Mouse (Mus musculus): ENCODE data around the gene Lnpk. TPM values are rescaled to one million over a fixed set of nuclear protein-coding genes. Genes with fewer than 3 reads are reported as not detected.

Lnpk gene
- polyA plus RNA-seq, 1 experiment from 2014 or later = 11.7 TPM

- H3K4me2 ChIP-seq (replicated peaks; ENCODE audit: low read depth) = no peak overlapping the region
- no peak for TF ChIP-seq CTCF (IDR thresholded peaks at IDR 0.05; ENCODE audit: low read depth)
- H3K9ac ChIP-seq (ENCODE audit: low read depth, low read length) = no peak overlapping the region
- H3K9me3 ChIP-seq (ENCODE audit: control insufficient read depth) = 0 out of 2 replicates have a peak, but pooled peaks cover under 1% of the 10 kb centered on the region
- ATAC-seq = no peak
- H3K27me3 ChIP-seq (replicated peaks; ENCODE audit: control insufficient read depth, insufficient read depth, low read length) = no peaks in the 10 kb centered on the region
- no peaks in the 10 kb centered on the region for H3K4me1 ChIP-seq (replicated peaks; ENCODE audit: control insufficient read depth, insufficient read depth, low read length)
- H3K4me3 ChIP-seq (ENCODE audit: low read depth, low read length) = no peak overlapping the region
- no peaks in the 10 kb centered on the region for H3K36me3 ChIP-seq (ENCODE audit: control insufficient read depth, insufficient read depth)
- no peak overlapping the region for H3K27ac ChIP-seq (ENCODE audit: low read depth, low read length)
- WGBS = 83% methylated on average over 5 of the region's 5 CpGs
Observed at GRCm38 (mm10) chr2:74606087-74606760, 27.0 kb upstream of the Lnpk start.

GRCm38 (mm10) chr2:74604011-74604410, 24.8 kb upstream of the Lnpk start:
- TF ChIP-seq CTCF (IDR thresholded peaks at IDR 0.05; ENCODE audit: low read depth) = no peak
- H3K4me1 ChIP-seq (replicated peaks; ENCODE audit: control insufficient read depth, insufficient read depth, low read length) = no peaks in the 10 kb centered on the region
- H3K36me3 ChIP-seq (ENCODE audit: control insufficient read depth, insufficient read depth) = no peaks in the 10 kb centered on the region
- H3K27ac ChIP-seq (ENCODE audit: low read depth, low read length) = no peak overlapping the region
- no peaks in the 10 kb centered on the region for H3K27me3 ChIP-seq (replicated peaks; ENCODE audit: control insufficient read depth, insufficient read depth, low read length)
- 67% methylated on average over 3 of the region's 3 CpGs for WGBS
- no peak overlapping the region for H3K4me2 ChIP-seq (replicated peaks; ENCODE audit: low read depth)
- no peak for ATAC-seq
- H3K4me3 ChIP-seq (ENCODE audit: low read depth, low read length) = no peak overlapping the region
- H3K9ac ChIP-seq (ENCODE audit: low read depth, low read length) = no peak overlapping the region
- H3K9me3 ChIP-seq (ENCODE audit: control insufficient read depth) = no peaks in the 10 kb centered on the region

- Histone ChIP-seq H3K4me2 (replicated peaks; ENCODE audit: low read depth) (no peak overlapping the region), H3K36me3 (ENCODE audit: control insufficient read depth, insufficient read depth) (no peaks in the 10 kb centered on the region), H3K4me1 (replicated peaks; ENCODE audit: control insufficient read depth, insufficient read depth, low read length) (no peaks in the 10 kb centered on the region), H3K27ac (ENCODE audit: low read depth, low read length) (no peak overlapping the region), H3K9ac (ENCODE audit: low read depth, low read length) (no peak overlapping the region), H3K4me3 (ENCODE audit: low read depth, low read length) (no peak overlapping the region), H3K9me3 (ENCODE audit: control insufficient read depth) (no peaks in the 10 kb centered on the region), H3K27me3 (replicated peaks; ENCODE audit: control insufficient read depth, insufficient read depth, low read length) (no peaks in the 10 kb centered on the region)
- WGBS = 74% methylated on average over 5 of the region's 5 CpGs
- ATAC-seq = no peak
- no peak for TF ChIP-seq CTCF (IDR thresholded peaks at IDR 0.05; ENCODE audit: low read depth)
Observed at GRCm38 (mm10) chr2:74602483-74602882, 23.2 kb upstream of the Lnpk start.

- H3K4me2 ChIP-seq (replicated peaks; ENCODE audit: low read depth) = no peak overlapping the region
- no peak for TF ChIP-seq CTCF (IDR thresholded peaks at IDR 0.05; ENCODE audit: low read depth)
- no peak overlapping the region for H3K4me3 ChIP-seq (ENCODE audit: low read depth, low read length)
- WGBS = 86% methylated on average over 3 of the region's 3 CpGs
- no peaks in the 10 kb centered on the region for H3K36me3 ChIP-seq (ENCODE audit: control insufficient read depth, insufficient read depth)
- H3K4me1 ChIP-seq (replicated peaks; ENCODE audit: control insufficient read depth, insufficient read depth, low read length) = peaks cover 9% of the 10 kb centered on the region; the same call in 1 of the 2 replicates
- H3K27me3 ChIP-seq (replicated peaks; ENCODE audit: control insufficient read depth, insufficient read depth, low read length) = no peaks in the 10 kb centered on the region
- no peak for ATAC-seq
- no peak overlapping the region for H3K27ac ChIP-seq (ENCODE audit: low read depth, low read length)
- no peaks in the 10 kb centered on the region for H3K9me3 ChIP-seq (ENCODE audit: control insufficient read depth)
- H3K9ac ChIP-seq (ENCODE audit: low read depth, low read length) = no peak overlapping the region
Observed at GRCm38 (mm10) chr2:74597169-74597568, 17.9 kb upstream of the Lnpk start.

- H3K4me3 ChIP-seq (ENCODE audit: low read depth, low read length) = no peak overlapping the region
- H3K4me1 ChIP-seq (replicated peaks; ENCODE audit: control insufficient read depth, insufficient read depth, low read length) = peaks cover 9% of the 10 kb centered on the region; the same call in 1 of the 2 replicates
- ATAC-seq = peak; percentile 96
- H3K36me3 ChIP-seq (ENCODE audit: control insufficient read depth, insufficient read depth) = no peaks in the 10 kb centered on the region
- no peak overlapping the region for H3K9ac ChIP-seq (ENCODE audit: low read depth, low read length)
- no peak overlapping the region for H3K4me2 ChIP-seq (replicated peaks; ENCODE audit: low read depth)
- H3K27me3 ChIP-seq (replicated peaks; ENCODE audit: control insufficient read depth, insufficient read depth, low read length) = no peaks in the 10 kb centered on the region
- no peaks in the 10 kb centered on the region for H3K9me3 ChIP-seq (ENCODE audit: control insufficient read depth)
- no peak overlapping the region for H3K27ac ChIP-seq (ENCODE audit: low read depth, low read length)
- no peak for TF ChIP-seq CTCF (IDR thresholded peaks at IDR 0.05; ENCODE audit: low read depth)
Observed at GRCm38 (mm10) chr2:74596094-74596493, 16.9 kb upstream of the Lnpk start.

- peak overlapping the region; percentile 92 for H3K9ac ChIP-seq (ENCODE audit: low read depth, low read length)
- ATAC-seq = peak; percentile 68
- peak overlapping the region; percentile 89 for H3K4me3 ChIP-seq (ENCODE audit: low read depth, low read length)
- H3K4me1 ChIP-seq (replicated peaks; ENCODE audit: control insufficient read depth, insufficient read depth, low read length) = no peaks in the 10 kb centered on the region
- no peak for TF ChIP-seq CTCF (IDR thresholded peaks at IDR 0.05; ENCODE audit: low read depth)
- under 1% methylated on average over 54 of the region's 55 CpGs for WGBS
- no peaks in the 10 kb centered on the region for H3K36me3 ChIP-seq (ENCODE audit: control insufficient read depth, insufficient read depth)
- H3K27ac ChIP-seq (ENCODE audit: low read depth, low read length) = peak overlapping the region; percentile 82
- H3K27me3 ChIP-seq (replicated peaks; ENCODE audit: control insufficient read depth, insufficient read depth, low read length) = no peaks in the 10 kb centered on the region
- H3K9me3 ChIP-seq (ENCODE audit: control insufficient read depth) = no peaks in the 10 kb centered on the region
- peak overlapping the region; percentile 90 for H3K4me2 ChIP-seq (replicated peaks; ENCODE audit: low read depth)
Observed at GRCm38 (mm10) chr2:74578146-74578842, 941 bp downstream of the Lnpk start.
